Mouse (Mus musculus) bone marrow macrophage, adult 2 months (primary cell): ENCODE results near the gene Plcd1.
A peak's percentile ranks its signal among the peaks of the same experiment; 100 is the strongest.

Source experiments
- CTCF ChIP-seq: IDR thresholded peaks from 2 replicates; pipeline ENCODE4 v1.5.1; 2012; ENCODE audit warnings: low read depth, mild to moderate bottlenecking, low read length, moderate library complexity
- POLR2A ChIP-seq: IDR thresholded peaks from 2 replicates; pipeline ENCODE4 v1.6.1; 2012; ENCODE audit warnings: mild to moderate bottlenecking, low read depth, low read length, borderline replicate concordance

DNA sequence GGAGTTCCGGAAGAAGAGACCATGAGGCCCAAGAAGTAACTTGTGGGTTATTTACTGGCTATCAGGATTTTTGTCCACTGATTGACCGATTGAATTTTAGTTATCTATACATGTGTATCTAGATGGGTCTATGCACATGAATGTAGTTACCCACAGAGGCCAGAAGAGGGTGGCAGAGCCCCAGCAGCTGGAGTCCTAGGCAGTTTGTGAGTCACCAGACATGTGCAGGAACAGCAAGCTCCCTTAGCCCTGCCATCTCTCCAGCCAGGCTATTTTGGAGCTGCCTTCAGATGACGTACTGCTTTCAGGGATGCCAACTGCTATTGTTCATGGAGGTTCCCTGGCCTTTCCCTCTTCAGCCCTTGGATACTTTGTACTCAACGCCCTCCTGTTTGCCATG, 14.3 kb upstream of the Plcd1 start:
- TF ChIP-seq POLR2A (no peak), CTCF (0 out of 2 replicates have a peak, but pooled peaks have one; percentile 26)
